Mouse (Mus musculus) cerebellum, postnatal 10 days (tissue): Measurements from ENCODE around the gene Hoxd13.

Source experiments
- DNase-seq, 2 experiments: peaks; one replicate each; pipeline ENCODE4 v3.0.0; 2021; ENCODE audit warnings: mixed read lengths in 2 of 2

Hoxd13 gene

DNA sequence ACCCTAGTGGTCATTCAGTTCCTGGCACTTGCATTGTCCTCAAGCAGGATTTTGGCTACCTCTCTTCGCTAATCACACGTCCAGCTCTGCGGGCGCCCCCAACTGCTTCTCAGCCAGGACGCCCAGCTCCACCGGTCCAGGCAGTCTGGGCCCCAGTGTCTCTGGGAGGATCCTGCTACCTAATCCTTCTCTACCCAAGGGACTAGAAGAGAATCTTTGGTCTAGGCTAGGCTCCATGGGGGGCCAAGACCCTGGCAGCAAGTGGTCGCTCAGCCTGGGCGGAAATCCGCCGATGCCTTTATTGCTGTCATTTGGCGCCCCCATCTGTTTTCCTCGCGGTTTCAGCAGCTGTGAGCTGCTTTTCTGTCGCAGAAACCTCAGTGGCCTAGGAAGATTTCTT is 6.4 kb upstream of the Hoxd13 start:
- peak; percentile 79 to 80 for DNase-seq

DNA sequence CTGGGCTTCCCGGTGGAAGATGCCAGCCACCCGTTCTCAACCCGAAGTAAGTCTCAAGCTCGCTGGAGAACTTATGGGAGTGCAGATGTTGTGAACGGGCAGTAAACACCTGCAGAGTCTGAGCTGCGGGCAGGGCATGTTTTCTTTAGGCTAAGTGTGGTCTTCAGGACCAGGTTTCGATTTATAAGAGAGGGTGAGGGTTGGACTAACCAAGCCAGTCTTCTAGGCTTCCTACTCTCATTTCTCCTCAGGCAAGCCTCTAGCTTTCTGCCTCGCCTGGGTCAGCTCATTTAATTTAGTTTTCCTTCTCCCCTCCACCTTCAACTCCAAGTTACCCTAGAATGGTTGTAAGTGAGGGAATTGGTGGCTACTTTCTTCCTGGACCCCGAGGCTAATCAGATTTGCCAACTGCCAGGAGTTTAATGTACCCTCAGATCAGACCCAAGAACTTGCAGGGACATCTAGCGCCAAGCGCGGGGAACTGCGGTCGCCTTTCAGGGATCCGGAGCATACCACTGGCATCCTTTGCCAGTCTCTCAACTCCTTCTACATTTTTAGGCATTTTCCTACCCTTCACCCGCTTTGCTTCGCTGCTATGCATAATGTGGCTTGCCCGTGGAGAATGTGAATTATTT is 4.7 kb upstream of the Hoxd13 start:
- peak; percentile 84 to 85 for DNase-seq

DNA sequence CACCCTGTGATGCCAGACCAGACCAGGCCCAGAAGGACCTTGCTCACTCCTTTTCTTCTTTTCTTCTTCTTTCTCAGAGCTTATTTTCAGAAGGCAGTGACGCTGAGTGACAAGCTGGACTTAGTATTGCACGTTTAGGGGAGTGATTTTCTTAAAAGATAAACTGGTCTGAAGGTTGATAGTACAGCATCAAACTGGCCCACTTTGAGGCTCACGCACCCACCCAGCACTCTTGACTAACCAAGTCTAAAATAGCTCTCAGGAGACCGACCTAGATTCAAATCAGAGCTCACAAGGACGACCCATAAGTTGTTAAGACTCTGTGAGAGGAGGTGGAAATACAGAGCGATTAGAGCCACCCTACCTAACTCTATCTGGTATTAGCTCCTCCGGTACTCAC is 1.7 kb upstream of the Hoxd13 start:
- no peak for DNase-seq

DNA sequence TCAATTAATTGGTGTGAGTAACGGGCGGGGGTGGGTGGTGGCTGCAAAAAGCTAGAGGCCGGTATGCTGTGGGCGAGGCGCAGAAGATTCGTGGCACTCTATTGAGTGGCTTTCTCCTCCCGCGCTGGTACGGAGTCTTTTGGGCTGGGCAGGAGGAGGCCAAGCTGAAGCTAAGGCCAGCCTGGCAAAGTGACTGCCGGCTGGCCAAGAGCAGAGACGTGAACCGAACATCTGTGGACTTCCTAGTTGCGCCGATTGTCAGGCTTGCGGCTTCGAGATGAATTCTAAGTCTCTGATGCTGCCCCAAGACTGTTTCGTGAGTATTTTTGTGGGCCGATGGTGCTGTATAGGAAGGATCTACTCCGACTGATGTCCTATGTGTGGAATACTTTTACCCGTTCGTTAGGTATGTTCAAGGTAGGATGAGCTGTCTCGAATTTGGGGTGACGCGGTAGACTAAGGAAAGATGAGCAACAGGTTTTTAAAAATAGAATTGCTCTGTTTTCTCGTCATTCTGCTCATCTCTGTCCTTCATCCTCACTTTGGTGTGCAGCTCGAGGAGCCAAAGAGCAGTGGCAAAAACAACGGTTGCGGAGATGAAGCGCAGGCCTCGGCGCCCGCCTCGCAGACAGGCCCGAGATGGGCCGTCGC is 794 bp upstream of the Hoxd13 start:
- DNase-seq: no peak

DNA sequence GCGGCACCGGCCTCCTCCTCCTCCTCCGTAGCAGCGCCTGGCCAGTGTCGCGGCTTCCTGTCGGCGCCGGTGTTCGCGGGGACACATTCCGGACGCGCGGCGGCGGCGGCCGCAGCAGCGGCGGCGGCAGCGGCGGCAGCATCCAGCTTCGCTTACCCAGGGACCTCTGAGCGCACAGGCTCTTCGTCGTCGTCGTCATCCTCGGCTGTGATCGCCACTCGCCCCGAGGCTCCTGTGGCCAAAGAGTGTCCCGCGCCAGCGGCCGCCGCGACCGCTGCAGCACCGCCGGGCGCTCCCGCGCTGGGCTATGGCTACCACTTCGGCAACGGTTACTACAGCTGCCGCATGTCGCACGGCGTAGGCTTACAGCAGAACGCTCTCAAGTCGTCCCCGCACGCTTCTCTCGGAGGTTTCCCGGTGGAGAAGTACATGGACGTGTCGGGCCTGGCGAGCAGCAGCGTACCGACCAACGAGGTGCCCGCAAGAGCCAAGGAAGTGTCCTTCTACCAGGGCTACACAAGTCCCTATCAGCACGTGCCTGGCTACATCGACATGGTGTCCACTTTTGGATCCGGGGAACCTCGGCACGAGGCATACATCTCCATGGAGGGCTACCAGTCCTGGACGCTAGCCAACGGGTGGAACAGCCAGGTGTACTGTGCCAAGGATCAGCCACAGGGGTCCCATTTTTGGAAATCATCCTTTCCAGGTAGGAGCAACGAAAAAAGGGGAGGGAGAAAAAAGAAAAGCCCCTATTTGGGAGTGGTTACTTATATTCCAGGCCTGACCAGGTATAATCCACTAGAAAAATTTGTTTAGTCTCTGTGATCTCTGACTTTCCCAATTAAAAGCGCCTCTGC is 490 bp downstream of the Hoxd13 start:
- DNase-seq: no peak

DNA sequence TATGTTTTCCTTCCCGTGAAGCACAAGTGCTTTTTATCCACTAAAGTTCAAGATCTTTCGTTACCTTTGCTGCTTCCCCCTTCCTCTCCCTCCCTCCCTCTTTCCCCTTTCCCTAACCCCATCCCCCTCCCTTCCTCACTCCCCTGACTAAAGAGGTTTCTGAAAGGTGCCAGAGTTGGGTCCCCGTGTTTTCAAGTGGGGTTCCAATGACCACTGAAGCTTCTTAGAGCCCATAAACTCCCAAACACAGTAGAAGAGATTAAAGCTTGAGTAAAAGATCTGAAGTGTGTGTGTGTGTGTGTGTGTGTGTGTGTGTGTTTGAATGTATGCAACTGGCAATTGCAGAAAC is 1.1 kb downstream of the Hoxd13 start:
- DNase-seq: peak in 1 of 2 experiments; percentile 1

DNA sequence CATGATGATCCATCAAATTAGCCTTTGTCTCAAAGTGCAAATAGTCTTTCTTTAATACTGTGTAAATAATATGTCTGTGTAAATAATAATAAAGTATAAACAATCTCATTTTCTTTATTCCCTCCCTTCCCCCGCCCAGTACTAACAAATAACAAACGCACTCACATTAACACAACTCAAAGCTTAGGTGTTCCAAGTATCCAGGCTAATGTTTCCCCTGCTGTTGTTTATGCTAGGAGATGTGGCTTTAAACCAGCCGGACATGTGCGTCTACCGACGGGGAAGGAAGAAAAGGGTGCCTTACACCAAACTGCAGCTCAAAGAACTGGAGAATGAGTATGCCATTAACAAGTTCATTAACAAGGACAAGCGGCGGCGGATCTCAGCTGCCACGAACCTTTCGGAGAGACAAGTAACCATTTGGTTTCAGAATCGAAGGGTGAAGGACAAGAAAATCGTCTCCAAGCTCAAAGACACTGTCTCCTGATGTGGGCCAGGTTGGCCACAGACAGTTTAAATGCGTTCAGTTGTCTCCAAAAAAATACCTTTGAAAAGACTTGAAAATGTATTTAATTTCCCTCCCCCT is 1.6 kb downstream of the Hoxd13 start:
- no peak for DNase-seq

DNA sequence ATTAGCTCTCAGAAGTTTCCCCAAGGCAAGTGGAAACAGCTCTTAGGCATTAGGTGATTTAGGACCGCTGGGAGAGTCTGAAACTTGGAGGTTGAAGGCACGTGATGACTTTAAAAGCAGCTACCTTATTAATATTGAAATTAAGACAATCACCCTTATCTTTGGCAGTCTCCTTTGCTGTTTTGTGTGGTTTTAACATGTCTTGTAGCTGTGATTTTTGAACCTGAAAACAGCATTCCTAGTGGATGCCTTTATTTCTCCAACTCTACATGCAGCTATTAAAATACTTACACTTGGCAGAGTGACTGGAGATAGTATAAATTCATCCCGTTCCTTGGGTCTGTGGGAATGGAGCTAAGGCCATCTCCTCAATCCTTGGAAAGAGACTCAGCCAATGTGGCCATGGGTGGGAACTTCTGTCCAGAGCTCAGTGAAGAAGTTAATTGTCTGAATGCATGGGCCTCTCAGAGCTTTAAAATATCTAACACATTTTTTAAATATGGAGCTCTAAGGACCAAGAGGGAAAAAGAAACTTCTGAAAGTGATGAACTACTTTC is 2.6 kb downstream of the Hoxd13 start:
- no peak for DNase-seq

DNA sequence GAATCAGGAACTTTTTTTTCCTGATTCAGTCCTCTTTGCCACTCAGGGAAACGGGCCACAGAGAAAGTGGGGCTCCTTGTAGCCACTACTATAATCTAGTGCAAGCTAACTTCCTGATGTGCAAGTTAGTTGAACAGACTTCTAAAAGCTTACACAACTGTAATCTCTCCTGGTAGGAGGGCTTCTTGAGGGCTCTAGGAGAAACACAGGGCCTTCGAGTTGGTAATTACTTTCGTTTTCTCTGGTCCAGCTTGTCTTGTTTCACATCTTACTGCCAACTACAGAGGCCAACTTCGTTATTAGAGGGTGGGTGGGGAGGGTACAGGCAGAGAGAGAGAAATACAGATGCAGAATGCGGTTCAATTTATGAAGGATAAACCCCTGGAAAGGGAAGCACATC is 3.7 kb downstream of the Hoxd13 start:
- DNase-seq: no peak

DNA sequence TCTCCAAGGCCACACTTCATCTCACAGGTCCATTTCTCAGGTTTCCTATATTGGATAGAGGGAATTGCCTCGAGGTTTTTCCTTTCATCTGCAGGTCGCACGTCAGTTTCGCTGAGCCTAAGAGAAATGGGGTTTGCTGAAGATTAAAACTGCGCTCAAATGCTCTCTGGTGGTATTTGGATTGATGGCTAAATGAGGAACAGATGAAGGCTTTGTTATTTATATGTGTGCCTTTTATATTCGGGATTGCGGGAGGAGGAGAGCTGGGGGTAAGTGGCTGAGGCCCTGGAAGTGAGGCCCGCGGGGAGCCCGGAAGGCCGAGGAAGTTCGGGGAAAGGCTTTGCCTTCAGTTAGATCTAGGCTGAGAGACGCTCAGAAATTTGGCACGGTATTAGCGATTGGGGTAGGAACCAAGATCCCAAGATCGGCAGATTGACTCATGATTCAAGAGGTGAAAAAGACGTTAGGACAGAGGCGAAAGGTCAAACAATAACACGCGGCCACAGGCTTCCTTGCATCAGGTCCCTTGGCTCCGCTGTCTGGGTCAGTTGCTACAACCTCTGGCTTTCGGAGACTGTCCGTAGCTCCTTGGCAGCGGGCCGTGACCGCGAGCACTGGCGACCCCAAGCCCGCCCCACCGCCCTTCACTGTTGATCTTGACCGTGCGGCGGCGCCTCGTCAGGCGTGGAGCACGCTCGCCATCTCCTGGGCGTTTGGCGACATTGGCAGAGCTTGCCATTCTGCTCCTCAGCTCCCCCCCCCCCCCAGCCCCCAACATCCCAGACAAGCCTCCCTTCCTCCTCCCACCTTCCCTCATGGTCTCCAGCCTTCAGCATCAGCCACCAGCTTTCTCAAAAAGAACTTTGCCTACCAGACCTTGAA is 4.6 kb downstream of the Hoxd13 start:
- peak; percentile 84 to 85 for DNase-seq

DNA sequence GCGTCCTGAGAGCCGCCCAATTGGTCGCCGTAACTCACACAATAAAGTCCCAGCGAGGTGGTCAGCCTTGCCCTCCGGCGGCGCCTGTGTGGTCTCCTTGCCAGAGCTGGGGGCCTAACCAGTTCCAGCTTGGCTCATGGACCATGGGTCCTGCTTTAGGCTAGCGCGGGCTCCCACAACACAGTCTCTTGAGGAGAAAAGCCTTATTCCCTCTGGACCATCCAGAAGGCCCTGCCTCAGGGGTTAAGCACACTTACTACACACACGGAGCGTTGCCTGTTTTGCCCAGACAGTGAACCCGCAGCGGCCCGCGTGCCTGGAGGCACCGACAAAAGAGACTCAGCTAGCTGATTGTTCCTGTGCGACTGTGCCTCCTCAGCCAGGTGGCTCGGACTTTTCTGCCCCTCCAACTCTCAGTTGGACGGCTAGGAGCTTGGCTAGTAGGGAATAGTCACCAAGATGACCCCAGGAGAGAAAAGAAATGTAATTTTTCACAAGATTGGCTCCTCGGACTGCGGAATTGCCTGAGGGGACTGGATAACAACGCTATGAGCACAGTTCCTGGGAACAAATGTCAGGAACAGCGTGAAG is 5.8 kb downstream of the Hoxd13 start:
- no peak for DNase-seq

DNA sequence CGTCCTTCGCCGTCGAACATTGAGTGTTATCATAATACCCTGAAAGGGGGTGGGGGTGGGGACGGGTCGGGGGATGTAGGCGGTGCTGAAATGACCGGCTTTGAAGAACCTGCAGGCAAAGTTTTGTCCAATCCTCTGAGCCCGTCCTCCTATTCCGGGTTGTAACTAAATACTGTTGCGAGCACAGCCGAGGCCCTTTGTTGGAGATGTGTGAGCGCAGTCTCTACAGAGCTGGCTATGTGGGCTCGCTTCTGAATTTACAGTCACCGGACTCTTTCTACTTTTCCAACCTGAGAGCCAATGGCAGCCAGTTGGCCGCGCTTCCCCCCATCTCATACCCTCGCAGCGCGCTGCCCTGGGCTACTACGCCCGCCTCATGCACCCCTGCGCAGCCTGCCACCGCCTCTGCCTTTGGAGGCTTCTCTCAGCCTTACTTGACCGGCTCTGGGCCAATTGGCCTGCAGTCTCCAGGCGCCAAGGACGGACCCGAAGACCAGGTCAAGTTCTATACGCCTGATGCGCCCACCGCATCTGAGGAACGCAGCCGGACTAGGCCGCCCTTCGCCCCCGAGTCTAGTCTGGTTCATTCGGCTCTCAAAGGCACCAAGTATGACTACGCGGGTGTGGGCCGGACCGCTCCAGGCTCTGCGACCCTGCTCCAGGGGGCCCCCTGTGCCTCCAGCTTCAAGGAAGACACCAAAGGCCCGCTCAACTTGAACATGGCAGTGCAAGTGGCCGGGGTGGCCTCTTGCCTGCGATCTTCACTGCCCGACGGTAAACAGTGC is 7.0 kb downstream of the Hoxd13 start, which contains the start of gene Hoxd12:
Hoxd12 (plus strand) TSS at position 133 of the 785 bp plus-strand sequence.
- no peak for DNase-seq

DNA sequence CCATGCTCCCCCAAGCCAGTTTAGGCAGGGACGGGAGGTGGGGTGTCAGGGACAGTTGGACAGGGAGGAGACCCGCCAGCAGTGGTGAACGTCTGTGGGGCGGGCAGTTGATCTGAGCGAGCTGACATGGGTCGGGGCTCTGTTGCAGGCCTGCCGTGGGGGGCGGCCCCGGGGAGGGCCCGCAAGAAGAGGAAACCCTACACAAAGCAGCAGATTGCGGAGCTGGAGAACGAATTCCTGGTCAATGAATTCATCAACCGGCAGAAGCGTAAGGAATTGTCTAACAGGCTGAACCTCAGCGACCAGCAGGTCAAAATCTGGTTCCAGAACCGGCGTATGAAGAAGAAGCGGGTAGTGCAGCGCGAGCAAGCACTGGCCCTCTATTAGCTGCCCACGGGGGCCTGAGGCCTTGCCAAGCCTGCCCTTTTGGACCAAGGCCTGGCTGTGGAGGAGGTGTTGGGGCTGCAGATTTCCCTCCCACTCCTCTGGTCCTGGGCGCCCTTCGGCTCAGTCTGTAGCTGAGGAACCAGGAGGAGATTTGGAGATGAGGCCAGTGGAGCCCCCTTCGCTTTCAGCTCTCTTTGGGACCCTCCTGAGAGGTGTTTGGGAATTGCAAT is 7.7 kb downstream of the Hoxd13 start:
- peak in 1 of 2 experiments; percentile 23 for DNase-seq

DNA sequence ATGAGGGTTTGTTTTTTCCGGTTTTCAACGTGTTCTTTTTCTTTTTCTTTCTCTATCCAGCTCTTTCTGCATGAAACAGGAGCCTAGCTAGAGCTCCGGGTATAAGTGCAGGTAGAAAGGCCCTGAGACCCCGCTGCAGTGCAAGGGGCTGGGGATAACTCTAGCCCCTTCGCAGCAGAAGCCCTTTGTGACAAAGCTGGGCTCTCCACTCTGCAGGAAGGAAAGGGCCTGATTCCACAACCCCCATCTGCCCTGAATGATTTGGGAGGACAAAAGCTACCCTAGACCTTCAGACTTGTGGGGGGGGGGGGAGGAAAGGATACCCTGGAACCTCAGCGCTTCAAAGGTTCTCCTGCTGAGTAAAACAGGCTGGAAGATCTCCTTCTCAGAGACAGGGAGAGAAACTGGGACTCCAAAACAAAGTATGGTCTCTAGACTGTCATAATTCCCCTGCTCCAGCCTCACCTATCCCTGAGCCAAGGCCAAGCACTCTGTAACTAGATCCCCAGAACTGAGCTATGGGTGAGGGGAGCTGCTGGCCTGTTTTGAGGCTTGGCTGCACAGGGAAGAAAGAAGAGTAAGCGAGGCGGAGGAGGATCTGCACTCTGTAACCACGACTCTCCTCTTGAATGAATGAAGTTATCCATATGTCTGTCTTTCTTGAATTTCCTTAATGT is 8.4 kb downstream of the Hoxd13 start:
- DNase-seq: no peak

DNA sequence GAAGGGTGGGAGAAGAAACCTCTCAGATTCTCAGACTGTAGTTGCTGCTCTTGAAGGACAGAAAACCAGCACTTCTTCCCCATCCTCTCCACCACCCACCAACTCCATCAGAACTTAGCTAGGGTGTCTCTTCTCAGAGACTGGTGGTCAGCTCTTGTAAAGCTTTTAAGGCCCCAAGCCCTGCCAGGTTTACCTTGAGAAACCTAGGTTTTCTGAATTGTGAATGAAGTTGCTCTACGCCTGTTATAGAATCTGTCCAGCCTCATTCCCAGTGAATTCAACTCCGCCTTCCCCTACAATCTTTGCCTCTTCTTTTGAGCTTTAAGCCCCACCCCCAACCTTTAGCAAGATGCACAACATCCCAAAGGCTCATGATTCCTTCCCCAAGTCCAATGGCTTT is 9.0 kb downstream of the Hoxd13 start:
- no peak for DNase-seq

DNA sequence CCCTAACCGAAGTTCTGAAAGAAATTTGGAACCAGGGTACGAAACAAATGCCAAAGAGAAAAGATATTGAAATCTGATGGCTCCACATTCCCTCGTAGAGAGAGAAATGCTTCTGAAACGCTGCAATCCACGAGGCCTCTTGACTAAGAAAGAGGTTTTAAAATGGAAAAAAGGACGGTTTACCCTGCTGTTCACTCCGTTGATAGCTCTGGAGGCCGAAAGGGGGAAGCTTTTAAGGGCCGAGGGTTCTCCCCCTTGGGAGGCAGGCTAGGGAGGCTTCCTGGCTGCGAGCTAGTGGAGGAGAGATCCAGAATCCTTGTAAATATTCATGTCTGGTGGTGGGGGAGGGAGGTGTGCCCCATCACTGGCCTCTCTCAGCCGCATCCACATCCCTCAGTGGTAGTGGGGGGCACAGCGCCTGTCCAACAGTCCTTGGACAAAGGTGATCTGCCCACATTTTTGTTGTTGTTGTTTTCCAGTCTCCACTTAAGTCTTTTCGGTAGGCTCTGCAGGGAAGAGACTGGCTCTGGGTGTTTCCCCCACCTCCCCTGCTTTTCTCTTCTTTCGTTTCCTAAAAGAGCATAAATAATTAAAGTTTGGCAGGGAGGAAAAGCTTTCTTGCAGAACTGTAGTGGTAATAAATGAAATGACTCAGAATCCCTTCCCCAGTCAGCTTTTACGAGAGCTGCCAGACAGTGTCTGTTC is 10.9 kb downstream of the Hoxd13 start, which contains the start of gene Hoxd11:
Hoxd11 (plus strand) TSS at position 667 of the 705 bp plus-strand sequence.
- DNase-seq: peak in 1 of 2 experiments; percentile 8

DNA sequence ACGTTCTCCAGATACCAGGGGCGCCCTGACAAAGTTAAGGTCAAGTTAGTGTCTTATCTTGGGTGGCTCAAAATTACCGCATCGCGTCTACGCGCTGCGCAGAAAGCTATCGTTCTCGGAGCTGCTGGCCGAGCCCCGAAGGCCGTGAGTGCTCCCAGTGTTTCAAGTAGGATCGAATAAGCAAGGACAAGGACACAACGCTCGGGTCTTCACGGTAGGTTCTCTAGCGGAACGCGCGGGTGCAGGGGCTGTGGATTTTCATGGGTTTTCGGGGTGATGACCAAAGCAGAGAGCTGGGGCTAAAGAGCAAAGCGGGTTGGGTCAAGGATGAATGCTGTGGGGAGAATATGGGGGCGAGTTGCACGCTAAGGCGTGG is 11.5 kb downstream of the Hoxd13 start:
- no peak for DNase-seq

DNA sequence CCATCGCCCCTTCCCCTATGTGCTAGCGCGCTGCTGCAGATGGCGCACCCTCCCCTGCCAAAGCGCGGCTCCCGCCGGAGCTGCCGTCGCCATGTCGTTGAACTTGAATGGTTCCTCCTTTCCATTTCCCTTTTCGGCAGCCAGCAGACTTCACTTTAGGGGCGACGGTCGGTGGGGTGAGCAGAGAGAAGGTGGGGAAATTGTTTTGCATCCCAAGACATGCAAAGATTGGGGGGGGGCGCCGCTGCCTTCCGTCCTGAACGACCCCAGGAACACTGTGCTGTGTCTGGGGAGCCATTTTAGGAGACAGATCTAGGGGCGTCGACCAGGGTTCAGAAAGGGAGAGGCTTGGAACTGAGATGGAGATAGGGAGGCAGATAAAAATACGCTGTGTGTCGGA is 11.9 kb downstream of the Hoxd13 start:
- no peak for DNase-seq
